Mouse (Mus musculus) cerebellum, adult 11-12 months (tissue): ENCODE measurements around the gene Ctdspl2.
"Not testable (repeated sequence)": the region's sequence is repeated elsewhere in the genome, so short reads cannot be mapped to it uniquely, and the experiment has no call there.

Source experiments
- DNase-seq: peaks from one replicate; pipeline ENCODE4 v3.0.0; 2022

Gene Ctdspl2

DNA sequence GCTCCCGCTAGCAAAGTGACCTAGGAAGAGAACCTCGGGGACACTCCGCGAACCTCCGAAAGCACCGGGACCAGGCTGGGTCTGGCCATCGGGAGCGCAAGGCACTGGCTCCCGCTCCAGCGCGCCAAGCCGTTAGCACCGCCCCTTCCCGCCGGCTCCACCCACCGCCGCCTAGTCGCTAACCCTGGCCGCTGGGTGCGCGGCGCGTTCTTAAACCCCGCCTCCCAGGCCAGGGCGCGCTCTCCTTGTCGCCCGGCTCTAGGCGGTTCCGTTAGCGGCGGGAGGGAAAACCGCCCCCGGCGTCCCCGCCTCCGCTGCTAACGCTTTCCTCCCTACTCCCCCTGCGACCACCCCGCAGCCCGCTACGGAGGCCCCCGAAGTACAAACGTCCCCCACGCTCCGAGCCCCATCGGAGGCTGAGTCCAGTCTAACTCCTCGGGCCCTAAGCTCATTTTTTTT is at the start of gene Ctdspl2, which contains the start of gene Mageb3:
Ctdspl2 (plus strand) TSS at position 237 of the 459 bp plus-strand sequence.
Mageb3 (minus strand) TSS at position 328 of the 459 bp plus-strand sequence.
- peak; percentile 98 for DNase-seq

DNA sequence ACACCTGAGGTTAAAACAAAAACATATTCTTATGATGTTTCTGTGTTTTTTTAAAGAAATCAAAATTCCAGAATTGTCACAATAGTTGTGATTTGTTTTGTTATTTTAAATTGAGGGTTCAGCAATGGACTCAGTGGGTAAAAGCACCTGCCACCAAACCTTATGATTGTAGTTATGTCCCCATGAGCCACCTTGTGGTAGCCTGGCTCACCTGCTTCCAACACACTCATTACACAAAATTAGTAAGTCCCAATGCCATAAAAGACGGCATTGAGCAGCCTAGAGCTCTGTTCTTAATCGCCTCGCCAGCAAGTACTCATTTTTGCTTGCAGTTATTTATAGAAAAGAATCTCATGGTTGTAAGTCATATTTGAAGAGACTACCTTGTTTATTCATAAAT is 45.8 kb upstream of the Ctdspl2 start:
- DNase-seq, result no peak

DNA sequence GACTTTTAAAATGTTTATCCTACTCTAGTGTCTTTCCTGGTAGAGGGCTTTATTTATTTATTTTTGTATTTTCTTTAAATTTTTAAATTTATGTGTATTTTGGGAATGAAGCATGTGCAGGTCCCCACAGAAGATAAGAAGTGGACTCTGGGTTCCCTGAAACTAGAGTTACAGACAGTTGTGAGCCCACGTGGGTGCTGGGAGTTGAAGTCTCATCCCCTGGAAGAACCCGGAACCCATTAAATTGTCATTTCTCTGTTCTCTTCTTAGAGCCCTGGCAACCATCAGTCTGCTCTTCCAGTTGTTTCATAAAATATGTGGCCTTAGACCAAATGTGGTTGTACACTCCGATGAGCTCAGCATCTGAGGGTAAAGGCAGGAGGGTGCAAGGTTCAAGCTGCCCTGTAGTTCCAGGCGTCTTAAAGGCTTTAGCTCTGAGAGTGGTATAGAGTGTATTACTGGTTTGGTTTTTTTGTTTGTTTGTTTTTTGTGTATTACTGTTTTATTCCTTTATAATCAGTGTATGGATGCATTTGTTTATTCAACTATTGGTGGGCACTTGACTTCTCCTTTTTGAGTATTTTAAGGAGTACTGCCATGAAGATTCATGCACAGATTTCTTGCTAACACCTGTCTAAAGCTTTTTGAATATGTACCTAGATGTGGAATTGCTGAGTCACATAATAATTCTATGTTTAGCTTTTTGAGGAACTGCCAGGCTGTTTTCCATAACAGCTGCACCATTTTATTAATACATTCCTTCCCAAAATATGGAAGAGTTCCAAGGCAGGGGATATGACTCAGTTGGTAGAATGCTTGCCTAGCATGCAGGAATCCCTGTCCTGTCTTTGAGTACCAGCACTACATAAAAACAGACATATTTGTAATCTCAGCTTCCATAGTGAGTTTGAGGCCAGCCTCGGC is 39.5 kb upstream of the Ctdspl2 start:
- no peak for DNase-seq

DNA sequence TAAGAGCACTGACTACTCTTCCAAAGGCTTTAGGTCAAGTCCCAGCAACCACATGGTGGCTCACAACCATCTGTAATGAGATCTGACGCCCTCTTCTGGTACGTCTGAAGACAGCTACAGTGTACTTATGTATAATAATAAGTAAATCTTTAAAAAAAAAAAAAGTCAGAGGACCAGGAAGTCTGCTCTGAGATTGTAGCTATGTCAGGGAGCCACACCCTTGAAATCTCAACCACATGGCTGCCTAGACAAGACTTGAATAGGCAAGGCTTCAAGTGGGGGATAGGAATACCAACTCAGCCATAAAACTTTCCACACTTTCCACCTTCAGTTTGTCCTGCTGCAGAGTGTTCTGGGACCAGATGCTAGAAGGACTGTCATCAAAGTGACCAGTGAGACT is 18.2 kb upstream of the Ctdspl2 start:
- not testable (repeated sequence) for DNase-seq

DNA sequence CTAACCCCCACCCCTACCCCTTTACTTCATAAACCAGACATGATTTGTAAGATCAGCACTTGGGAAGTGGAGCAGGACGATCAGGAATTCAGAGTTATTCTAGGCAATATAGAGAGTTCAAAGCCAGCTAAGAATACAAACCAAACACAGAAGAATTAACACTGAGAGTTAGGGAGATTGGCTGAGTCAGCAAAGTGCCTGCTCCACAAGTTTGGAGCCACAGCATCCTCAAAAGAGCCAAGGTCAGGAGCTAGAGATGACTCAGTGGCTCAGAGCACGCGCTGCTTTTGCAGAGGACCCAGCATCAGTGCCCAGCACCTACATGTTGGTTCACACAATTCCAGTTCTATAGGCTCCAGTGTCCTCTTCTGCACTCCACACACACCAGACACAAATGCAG is 12.4 kb upstream of the Ctdspl2 start:
- DNase-seq, result no peak

DNA sequence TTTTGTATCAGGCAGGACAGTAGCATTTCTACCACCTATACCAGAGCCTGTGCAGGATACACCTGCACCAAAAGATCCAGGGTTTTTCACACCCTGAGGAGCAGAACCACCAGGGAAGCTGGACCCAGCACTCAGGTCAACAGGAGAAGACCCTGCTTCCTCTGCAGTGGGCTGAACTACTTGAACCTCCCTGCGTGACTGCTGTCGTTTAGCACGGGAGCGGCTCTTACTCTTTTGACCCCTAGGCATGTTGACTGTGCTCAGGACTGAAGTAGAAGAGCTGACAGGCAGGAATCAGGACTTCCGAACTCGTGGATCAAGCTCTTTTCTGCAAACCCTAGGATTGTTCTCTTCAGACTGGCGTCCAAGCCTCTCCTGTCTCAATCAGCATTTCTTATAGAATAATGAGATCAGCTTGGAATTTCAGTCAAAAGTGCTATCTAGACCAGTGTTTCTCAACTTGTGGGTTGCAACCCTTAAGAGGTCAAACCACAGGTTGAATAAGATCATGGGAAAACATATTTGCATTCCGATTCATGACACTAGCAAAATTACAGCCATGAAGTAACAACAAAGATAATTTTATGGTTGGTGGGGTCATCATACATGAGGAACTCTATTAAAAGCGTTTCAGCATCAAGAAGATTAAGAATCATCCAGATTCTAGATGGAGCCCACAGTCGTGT is 687 bp upstream of the Ctdspl2 start:
- peak; percentile 16 for DNase-seq

DNA sequence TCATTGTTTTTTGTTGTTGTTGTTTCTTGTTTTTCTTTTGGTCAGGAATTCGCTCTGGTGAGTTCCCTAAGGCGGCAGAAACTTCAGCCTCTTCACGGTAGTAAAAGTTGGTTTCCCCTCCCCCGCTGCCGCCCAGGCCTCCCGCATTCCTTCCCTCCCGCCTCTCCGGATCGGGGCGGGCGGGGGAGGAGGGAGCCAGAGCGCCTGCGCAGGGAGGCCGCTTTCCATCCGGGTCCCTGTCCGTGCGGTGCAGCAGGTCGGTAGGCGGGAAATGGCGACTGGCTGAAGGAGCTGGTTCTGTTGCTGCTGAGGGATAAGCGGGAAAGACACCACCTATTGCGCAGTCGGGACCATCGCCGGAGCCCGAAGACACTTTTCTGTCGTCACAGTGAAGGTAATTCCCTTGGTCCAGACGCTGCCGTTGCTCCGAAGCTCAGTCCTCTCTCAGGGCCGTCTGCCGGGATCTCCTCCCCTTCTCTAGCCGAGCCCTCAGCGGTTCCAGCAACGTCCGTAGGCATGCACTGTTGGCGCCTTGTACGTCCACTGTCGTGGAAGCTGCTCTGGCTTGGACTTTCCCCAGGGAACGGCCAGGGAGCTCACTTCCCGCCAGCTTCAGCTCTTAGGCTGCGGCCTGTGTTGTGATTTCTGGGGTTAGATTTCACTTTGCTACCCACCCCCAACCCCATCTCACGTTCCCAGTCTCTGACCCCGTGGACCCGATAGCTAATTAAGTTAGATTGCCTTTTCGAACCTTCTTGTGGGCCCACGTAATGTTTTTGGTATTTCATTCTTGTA is 620 bp downstream of the Ctdspl2 start:
- peak; percentile 96 for DNase-seq

DNA sequence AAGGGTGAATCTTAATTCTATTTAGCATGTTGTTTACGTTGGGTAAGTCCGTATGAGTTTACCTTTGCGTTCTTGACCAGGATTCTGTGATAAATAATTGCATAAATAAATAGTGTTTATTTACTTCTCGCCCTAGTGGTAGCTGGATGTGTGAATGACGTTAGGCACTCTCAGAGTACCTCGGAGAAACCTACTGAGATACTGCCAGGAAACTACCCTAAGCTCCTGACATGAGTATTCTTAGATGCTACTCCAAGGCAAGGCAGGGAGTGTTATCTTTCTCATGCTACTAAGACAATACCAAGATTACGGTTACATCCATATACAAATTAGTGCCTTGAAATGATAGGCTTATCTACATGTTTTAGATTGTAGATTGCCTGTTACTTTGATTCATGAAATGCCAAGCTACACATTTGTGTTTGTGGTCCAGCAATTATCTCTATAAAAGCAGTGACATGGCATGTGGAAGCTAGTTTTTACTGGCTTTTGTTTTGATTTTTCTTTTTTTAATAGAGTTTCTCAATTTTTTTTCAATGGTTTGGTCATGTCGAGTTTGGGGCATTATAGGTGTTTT is 1.5 kb downstream of the Ctdspl2 start:
- no peak for DNase-seq

DNA sequence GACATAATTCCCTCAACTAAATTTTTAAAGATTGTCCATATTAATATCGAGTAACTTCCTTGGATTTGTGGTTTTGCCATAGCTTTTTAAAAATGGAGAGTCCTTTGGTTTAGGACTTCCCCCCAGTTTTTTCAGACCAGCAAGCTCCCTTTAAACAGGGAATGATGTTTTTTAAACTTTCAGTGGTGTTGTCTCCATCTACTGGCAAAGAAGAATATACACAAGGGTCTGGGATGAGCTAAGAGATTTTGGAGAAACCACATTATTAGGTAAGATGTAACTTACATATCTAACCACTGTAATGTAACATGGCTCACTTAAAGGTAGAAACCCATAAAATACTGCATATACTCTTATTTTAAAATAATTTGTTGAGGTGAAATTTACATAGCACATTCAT is 39.9 kb downstream of the Ctdspl2 start:
- DNase-seq, result no peak

DNA sequence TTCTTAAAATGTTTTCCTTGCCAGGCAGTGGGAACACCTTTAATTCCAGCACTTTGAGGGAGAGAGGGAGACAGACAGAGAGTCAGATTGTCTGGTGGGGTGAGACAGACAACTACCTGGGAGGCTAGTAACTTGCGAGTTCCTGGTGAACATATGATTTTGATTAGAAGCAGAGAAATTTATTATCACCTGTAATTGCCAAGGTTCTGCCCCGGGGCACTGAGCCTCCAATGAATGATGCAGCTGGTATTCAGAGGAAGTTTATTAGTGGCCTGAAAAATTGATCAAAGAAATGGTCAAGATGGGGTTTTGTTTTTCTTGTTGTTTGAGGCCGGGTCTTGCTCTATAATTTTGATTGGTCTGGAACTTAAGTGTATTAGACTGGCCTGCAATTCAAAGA is 53.0 kb downstream of the Ctdspl2 start:
- DNase-seq, result no peak

DNA sequence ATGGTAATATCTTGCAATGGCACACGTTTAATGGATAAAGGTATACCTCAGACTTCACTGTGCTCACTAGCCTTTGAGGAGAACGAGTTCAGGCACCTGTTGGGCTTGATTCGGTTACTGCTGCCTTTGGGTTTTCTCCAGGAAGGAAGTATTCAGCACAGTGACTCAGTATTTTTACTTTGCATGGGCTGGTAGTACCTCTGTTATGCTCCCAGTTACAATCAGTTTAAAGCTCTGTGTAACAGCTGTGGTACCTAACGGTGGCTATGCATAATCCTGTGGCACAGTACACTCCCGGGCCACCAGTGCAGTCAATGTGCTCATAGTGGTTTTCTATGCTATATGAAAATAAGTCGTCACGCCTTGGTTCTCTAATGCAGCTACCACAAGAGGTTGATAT is 55.6 kb downstream of the Ctdspl2 start:
- no peak for DNase-seq

DNA sequence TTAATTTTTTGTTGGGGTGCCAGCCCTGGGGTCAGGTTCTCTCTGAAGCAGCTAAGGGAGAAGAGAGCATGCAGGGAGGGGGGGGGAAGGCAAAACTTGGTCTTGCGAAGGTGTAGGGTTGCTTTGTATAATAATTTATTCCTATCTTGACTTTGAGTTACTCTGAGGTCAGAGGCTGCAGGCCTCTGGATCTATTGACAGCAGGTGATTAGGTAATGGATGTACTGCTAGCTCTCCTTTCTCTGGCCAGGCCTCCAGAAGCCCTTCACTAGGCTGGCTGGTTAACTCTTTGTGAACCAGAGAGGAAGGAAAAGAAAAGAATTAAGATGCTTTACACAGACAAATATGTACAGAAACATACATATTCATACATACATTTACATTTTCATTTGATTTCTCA is 62.9 kb downstream of the Ctdspl2 start:
- DNase-seq, result no peak

DNA sequence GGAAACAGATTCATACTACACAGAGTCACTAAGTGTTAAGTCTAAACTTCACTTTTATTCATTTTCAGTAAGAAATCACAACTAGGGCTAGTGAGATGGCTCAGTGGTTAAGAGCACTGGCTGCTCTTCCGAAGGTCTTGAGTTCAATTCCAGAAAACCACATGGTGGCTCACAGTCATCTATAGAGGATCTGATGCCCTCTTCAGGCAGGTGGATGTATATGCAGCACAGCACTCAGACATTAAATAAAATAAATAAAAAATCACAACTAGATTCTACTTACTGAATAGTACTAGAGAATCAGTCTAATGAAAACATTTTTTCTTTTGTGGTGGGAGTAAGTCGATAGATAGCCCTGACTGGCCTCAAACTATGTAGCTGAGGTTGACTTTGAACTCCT is 66.5 kb downstream of the Ctdspl2 start:
- no peak for DNase-seq

DNA sequence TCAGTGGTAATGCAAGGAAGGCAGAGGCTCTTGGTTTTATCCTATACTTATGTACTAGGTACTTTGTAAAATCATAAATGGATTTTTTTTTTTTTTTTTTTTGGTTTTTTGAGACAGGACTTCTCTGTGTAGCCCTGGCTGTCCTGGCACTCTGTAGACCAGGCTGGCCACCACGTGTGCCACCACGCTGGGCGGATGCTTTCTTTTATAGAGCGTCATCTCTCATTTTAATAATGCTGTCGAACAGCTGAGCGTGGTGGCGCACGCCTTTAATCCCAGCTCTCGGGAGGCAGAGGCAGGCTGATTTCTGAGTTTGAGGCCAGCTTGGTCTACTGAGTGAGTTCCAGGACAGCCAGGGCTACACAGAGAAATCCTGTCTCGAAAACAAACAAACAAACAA is 71.3 kb downstream of the Ctdspl2 start:
- peak; percentile 30 for DNase-seq

DNA sequence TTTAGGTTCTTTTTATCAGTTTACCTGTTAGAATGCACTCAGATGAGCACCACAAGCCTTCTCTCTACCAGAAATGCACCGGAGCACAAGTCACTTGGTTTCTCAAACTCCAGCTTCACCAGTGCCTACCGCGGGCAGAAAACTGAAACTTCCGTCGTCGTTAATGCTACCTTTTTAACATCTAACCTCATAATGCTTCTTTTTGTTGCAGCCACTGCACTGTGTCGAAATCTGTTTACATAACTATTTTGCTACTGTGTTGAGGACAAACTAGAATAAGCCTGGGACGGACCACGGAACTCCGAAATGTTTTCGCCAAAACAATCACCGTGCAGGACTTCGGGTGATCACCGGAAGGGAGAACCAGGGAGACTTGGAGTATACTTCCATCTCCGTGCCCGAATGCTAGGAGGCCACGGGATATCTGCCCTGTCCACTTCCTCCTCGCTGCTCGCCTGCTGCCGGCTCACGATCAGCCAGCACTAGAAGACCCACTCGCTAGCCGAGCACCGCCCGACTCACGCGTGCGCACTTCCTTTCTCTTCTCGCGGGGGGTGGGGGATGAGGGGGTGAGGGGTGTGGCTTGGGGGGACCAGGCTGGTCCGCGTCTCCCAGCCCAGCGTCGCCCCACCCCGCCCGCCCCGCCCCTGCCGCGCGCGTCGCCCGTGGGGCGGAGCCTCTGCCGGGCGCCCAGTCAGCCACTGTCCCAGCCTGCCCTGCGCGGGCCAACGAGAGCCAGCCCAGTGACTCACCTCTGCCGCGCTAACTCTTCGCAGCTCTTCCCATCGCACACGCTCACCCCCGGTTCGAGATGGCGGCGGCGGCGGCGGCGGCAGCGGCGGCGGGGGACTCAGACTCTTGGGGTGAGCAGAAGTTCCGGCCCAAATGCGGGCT is 72.3 kb downstream of the Ctdspl2 start, which contains the start of gene Eif3j1:
Eif3j1 (plus strand) TSS at position 685 of the 894 bp plus-strand sequence.
- DNase-seq, result peak; percentile 91

DNA sequence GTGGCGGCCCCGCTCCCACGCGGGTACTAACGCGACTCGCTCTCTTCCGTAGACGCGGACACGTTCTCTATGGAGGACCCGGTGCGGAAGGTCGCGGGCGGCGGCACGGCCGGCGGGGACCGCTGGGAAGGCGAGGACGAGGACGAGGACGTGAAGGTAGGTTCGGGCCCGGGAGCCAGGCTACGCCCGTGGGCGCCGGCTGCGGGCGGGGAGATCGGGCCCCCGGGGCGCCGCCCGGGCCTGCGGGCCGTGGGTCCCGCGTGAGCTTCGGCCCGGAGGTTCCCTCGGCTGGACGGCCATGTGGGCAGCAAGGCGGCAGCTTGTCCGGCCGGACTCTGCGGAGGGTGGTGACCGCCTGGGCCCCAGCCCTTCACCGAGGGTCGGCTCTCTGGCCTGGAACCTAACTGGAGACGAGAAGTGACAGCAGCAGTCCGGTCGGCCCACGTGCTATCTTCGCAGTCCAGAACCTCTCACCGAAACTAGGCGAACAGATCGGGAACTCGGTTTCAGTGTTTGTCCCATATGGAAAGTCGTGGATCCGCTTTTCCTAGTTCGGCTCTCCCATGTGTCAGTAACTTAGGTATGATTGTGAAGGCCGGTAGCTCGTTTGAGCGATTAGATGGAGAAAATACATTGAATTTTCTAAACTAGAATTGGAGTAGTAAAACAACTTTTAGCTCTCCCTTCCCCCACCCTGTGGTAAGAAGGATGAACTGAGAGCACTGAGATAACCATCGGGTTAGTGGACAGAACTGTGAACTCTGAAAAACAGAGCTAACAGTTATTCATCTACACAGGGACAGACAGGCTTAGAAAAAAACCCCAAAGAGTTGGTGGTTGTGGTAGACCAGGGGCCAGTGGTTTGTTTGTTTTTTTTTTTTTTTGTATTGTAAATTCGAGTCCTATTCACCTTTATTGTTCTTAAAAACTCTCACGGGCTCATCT is 73.2 kb downstream of the Ctdspl2 start:
- DNase-seq, result no peak

DNA sequence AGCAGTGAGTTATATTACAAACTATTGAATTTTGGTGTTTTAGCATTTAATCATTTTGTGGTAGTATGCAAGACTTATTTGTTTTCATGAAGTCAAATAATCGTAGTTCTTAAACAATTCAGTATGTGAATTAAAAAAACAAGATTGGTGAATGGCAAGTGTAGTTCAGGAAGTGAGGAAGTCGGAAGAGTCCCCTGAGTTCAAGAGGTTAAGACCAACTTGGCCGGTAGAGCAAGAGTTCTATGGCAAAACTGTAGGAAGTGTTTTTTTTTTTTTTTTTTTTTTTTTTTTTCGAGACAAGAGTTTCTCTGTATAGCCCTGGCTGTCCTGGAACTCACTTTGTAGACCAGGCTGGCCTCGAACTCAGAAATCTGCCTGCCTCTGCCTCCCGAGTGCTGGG is 76.2 kb downstream of the Ctdspl2 start:
- DNase-seq, result no peak

DNA sequence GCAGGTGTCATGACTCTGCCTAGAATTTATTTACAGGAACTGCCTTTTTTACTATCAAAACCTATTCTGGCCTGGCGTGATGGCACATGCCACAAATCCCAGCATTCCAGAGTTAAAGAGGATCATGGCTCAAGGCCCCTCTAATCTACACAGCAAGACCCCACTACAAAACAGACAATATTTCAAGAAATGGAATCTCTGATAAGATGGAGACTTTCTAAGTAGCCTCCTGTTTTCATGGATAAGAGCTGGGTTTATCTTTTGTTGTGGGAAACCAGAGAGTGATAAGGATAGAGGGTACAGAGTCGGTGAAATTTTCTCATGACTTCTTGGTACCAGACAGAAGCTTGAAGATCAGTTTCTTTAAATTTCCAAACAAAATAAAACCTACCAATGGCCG is 80.3 kb downstream of the Ctdspl2 start:
- DNase-seq, result no peak

DNA sequence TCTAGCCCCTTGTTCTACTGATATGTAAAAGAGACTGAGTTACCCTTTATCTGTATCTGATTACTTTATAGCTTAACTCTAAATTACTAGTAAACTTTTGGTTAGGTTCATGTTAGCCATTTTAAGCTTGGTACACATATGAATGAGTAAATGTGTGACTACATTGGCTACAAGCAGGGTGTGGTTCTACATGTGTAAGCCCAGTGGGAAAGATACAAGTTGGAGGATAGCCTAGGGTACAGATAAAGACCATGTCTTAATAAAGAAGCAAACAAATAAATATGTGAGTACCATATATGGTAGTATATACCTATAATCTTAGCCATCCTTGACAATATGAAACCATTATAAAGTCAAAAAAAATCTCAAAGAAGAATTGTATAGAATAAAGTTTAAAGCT is 88.1 kb downstream of the Ctdspl2 start:
- DNase-seq, result no peak

DNA sequence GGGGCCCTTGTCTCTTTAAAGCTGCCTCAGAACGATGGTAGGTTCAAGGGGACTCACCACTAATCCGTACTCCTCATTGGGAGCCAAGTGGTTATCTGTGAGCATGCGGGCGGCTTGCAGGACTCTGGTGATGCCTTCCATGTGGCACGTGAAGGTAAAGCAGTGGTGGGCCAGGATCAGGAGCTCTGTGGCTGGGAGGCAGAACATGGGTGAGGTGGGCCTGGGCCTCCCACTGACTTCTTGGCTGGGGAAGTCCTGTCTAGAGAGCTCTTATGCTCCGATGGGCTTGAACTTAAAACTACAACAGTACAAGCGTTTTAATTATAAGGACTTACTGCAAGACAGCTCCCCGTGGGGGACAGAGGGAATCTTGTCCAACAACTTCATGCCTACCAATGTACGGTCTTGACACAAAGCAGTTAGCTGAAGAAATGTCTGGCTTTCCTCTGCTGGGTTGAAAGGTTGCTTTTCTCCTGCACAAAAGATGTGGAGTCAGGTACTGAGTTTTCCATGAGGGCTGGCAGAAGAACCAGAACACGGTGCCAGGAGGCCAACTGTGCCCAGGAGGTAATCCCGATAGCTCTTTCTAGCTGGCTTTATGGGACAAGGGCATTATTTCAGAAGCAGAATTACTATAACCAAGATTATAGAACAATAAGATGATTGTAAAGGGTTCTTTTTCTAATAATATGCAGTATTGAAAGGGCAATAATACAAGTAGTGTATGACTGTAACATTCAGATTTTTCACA is 103.7 kb downstream of the Ctdspl2 start:
- DNase-seq, result peak; percentile 55
